Mouse (Mus musculus) stomach, embryonic 14.5 days (tissue): ENCODE measurements around the gene Ppp2r1b. TPM values are rescaled to one million over a fixed set of nuclear protein-coding genes. Genes with fewer than 3 reads are reported as not detected.

Experiments used
- ATAC-seq: fragments of 200-750 bp; cut with Nextera tagmentation; 2 replicates; pipeline ENCODE4 v1.8.0; 2017; ENCODE audit warnings: low read depth, moderate TSS enrichment; ENCODE audit not compliant: insufficient number of reproducible peaks, insufficient read depth, low FRiP score
- H3K27ac ChIP-seq: fragments of 300-500 bp; sonication (generic); 2 replicates; pipeline ENCODE4 v1.5.1; 2014; ENCODE audit warnings: mild to moderate bottlenecking, low read length, moderate library complexity, mixed read lengths
- H3K27me3 ChIP-seq: fragments of 300-500 bp; sonication (generic); 2 replicates; pipeline ENCODE4 v1.6.1; 2014; ENCODE audit warnings: low read length, control low read depth, mixed read lengths; ENCODE audit not compliant: control insufficient read depth, insufficient read depth
- H3K36me3 ChIP-seq: fragments of 300-500 bp; sonication (generic); 2 replicates; pipeline ENCODE4 v1.6.1; 2014; ENCODE audit warnings: mild to moderate bottlenecking, control low read depth, low read length, moderate library complexity, mixed read lengths; ENCODE audit not compliant: control insufficient read depth, insufficient read depth
- H3K4me1 ChIP-seq: fragments of 300-500 bp; sonication (generic); 2 replicates; pipeline ENCODE4 v1.6.1; 2014; ENCODE audit warnings: low read length, control low read depth, mixed read lengths; ENCODE audit not compliant: control insufficient read depth, insufficient read depth
- H3K4me2 ChIP-seq: fragments of 300-500 bp; sonication (generic); replicated peaks from 2 replicates; pipeline ENCODE4 v1.6.1; 2014; ENCODE audit warnings: low read depth, low read length, control low read depth
- H3K4me3 ChIP-seq: fragments of 300-500 bp; sonication (generic); 2 replicates; pipeline ENCODE4 v1.5.1; 2014; ENCODE audit warnings: low read depth, low read length, control low read depth
- H3K9ac ChIP-seq: fragments of 300-500 bp; sonication (generic); replicated peaks from 2 replicates; pipeline ENCODE4 v1.6.1; 2014; ENCODE audit warnings: low read depth, mild to moderate bottlenecking, control low read depth, low read length, moderate library complexity, mixed read lengths
- H3K9me3 ChIP-seq: fragments of 300-500 bp; sonication (generic); 2 replicates; pipeline ENCODE4 v1.6.1; 2016; ENCODE audit warnings: low read depth, low read length, control low read depth; ENCODE audit not compliant: control insufficient read depth
- whole genome bisulfite sequencing: fragments of 180-500 bp; shearing (Covaris S2); extraction: QIAGEN DNeasy Blood & Tissue Kit; methylation state at CpG from one replicate; pipeline ENCODE4 v1.1.7; 2014; 5-methylcytosine and 5-hydroxymethylcytosine counted together
- polyA plus RNA-seq: library from polyadenylated mRNA; unstranded; fragments of >200 nt; fragmentation: Nextera tagmentation; extraction: Ambion mirVana; gene quantifications from 2 replicates; pipeline ENCODE4 v1.2.1, GENCODE M21; 2014

The Ppp2r1b gene
- polyA plus RNA-seq, 1 experiment from 2014 or later = 73.1 TPM

- no peaks in the 10 kb centered on the region for H3K4me1 ChIP-seq
- WGBS = 73% methylated on average over 5 of the region's 5 CpGs
- no peaks in the 10 kb centered on the region for H3K9me3 ChIP-seq
- no peaks in the 10 kb centered on the region for H3K27me3 ChIP-seq
- H3K36me3 ChIP-seq = peaks cover 79% of the 10 kb centered on the region
- H3K27ac ChIP-seq = no peak overlapping the region
- no peak overlapping the region for H3K9ac ChIP-seq
- no peak overlapping the region for H3K4me2 ChIP-seq
- no peak overlapping the region for H3K4me3 ChIP-seq
- no peak for ATAC-seq
Measured at GRCm38 (mm10) chr9:50864877-50865276, 19.8 kb downstream of the Ppp2r1b start.

GRCm38 (mm10) chr9:50865803-50866202, 20.7 kb downstream of the Ppp2r1b start:
- Histone ChIP-seq H3K9me3 (no peaks in the 10 kb centered on the region), H3K4me2 (no peak overlapping the region), H3K4me1 (no peaks in the 10 kb centered on the region), H3K9ac (no peak overlapping the region), H3K27me3 (no peaks in the 10 kb centered on the region), H3K36me3 (peaks cover 74% of the 10 kb centered on the region), H3K27ac (no peak overlapping the region), H3K4me3 (no peak overlapping the region)
- 80% methylated on average over 8 of the region's 8 CpGs for WGBS
- ATAC-seq = no peak

GRCm38 (mm10) chr9:50867015-50867414, 21.9 kb downstream of the Ppp2r1b start:
- ATAC-seq = no peak
- H3K9me3 ChIP-seq = no peaks in the 10 kb centered on the region
- WGBS = 91% methylated on average over 6 of the region's 6 CpGs
- H3K4me3 ChIP-seq = no peak overlapping the region
- H3K36me3 ChIP-seq = peaks cover 65% of the 10 kb centered on the region
- H3K27me3 ChIP-seq = no peaks in the 10 kb centered on the region
- H3K9ac ChIP-seq = no peak overlapping the region
- H3K4me1 ChIP-seq = no peaks in the 10 kb centered on the region
- H3K27ac ChIP-seq = no peak overlapping the region
- no peak overlapping the region for H3K4me2 ChIP-seq

- H3K27me3 ChIP-seq = no peaks in the 10 kb centered on the region
- no peak overlapping the region for H3K27ac ChIP-seq
- H3K4me1 ChIP-seq = no peaks in the 10 kb centered on the region
- 89% methylated on average over 2 of the region's 2 CpGs for WGBS
- no peaks in the 10 kb centered on the region for H3K9me3 ChIP-seq
- peaks cover 60% of the 10 kb centered on the region for H3K36me3 ChIP-seq
- no peak overlapping the region for H3K4me2 ChIP-seq
- no peak overlapping the region for H3K4me3 ChIP-seq
- H3K9ac ChIP-seq = no peak overlapping the region
- ATAC-seq = no peak
Measured at GRCm38 (mm10) chr9:50868182-50868581, 23.1 kb downstream of the Ppp2r1b start.

GRCm38 (mm10) chr9:50873210-50873609, 28.1 kb downstream of the Ppp2r1b start:
- no peaks in the 10 kb centered on the region for H3K27me3 ChIP-seq
- H3K36me3 ChIP-seq = peaks cover 41% of the 10 kb centered on the region
- H3K4me2 ChIP-seq = no peak overlapping the region
- no peak overlapping the region for H3K9ac ChIP-seq
- H3K9me3 ChIP-seq = no peaks in the 10 kb centered on the region
- ATAC-seq = no peak
- H3K4me1 ChIP-seq = no peaks in the 10 kb centered on the region
- no peak overlapping the region for H3K4me3 ChIP-seq
- WGBS = 91% methylated on average over 9 of the region's 9 CpGs
- H3K27ac ChIP-seq = no peak overlapping the region

- 92% methylated on average over 6 of the region's 6 CpGs for WGBS
- Histone ChIP-seq H3K4me1 (no peaks in the 10 kb centered on the region), H3K4me2 (no peak overlapping the region), H3K27me3 (no peaks in the 10 kb centered on the region), H3K27ac (no peak overlapping the region), H3K4me3 (no peak overlapping the region), H3K9ac (no peak overlapping the region), H3K9me3 (no peaks in the 10 kb centered on the region), H3K36me3 (peaks cover 46% of the 10 kb centered on the region)
- no peak for ATAC-seq
Measured at GRCm38 (mm10) chr9:50874031-50874430, 28.9 kb downstream of the Ppp2r1b start.

- Histone ChIP-seq H3K4me2 (no peak overlapping the region), H3K27ac (no peak overlapping the region), H3K9me3 (no peaks in the 10 kb centered on the region), H3K4me1 (no peaks in the 10 kb centered on the region), H3K36me3 (peaks cover 55% of the 10 kb centered on the region), H3K27me3 (no peaks in the 10 kb centered on the region), H3K9ac (no peak overlapping the region), H3K4me3 (no peak overlapping the region)
- 85% methylated on average over 4 of the region's 4 CpGs for WGBS
- no peak for ATAC-seq
Measured at GRCm38 (mm10) chr9:50875470-50875869, 30.4 kb downstream of the Ppp2r1b start.

GRCm38 (mm10) chr9:50876287-50876686, 31.2 kb downstream of the Ppp2r1b start:
- no peaks in the 10 kb centered on the region for H3K9me3 ChIP-seq
- no peaks in the 10 kb centered on the region for H3K4me1 ChIP-seq
- peaks cover 54% of the 10 kb centered on the region for H3K36me3 ChIP-seq
- no peaks in the 10 kb centered on the region for H3K27me3 ChIP-seq
- no peak overlapping the region for H3K4me3 ChIP-seq
- no peak for ATAC-seq
- WGBS = 95% methylated on average over 3 of the region's 3 CpGs
- H3K4me2 ChIP-seq = no peak overlapping the region
- H3K9ac ChIP-seq = no peak overlapping the region
- no peak overlapping the region for H3K27ac ChIP-seq

- Histone ChIP-seq H3K9ac (no peak overlapping the region), H3K36me3 (peaks cover 58% of the 10 kb centered on the region), H3K27me3 (no peaks in the 10 kb centered on the region), H3K4me2 (no peak overlapping the region), H3K9me3 (no peaks in the 10 kb centered on the region), H3K4me1 (no peaks in the 10 kb centered on the region), H3K27ac (no peak overlapping the region), H3K4me3 (no peak overlapping the region)
- 70% methylated on average over 3 of the region's 3 CpGs for WGBS
- no peak for ATAC-seq
Measured at GRCm38 (mm10) chr9:50877431-50877830, 32.3 kb downstream of the Ppp2r1b start.
